Mouse (Mus musculus) brown adipose tissue, adult 24 weeks (tissue): ENCODE results near the gene Vmn1r198. TPM values are rescaled to one million over a fixed set of nuclear protein-coding genes. Genes with fewer than 3 reads are reported as not detected.
"Not testable (repeated sequence)": the region's sequence is repeated elsewhere in the genome, so short reads cannot be mapped to it uniquely, and the experiment has no call there.

Experiments used
- H3K27ac ChIP-seq: fragments of 200-500 bp; replicated peaks from 2 replicates; pipeline ENCODE4 v1.5.1; 2012; ENCODE audit warnings: low read depth, mild to moderate bottlenecking, low read length
- H3K4me1 ChIP-seq: fragments of 200-500 bp; 2 replicates; pipeline ENCODE4 v1.6.1; 2012; ENCODE audit warnings: low read length, mixed read lengths; ENCODE audit not compliant: control insufficient read depth, insufficient read depth, insufficient read length
- H3K4me3 ChIP-seq: fragments of 200-500 bp; 2 replicates; pipeline ENCODE4 v1.5.1; 2012; ENCODE audit warnings: low read depth, mild to moderate bottlenecking, low read length, moderate library complexity; ENCODE audit not compliant: insufficient read depth
- polyA plus RNA-seq: library from polyadenylated mRNA; stranded (reverse); fragments of >200 nt; gene quantifications from 2 replicates; pipeline ENCODE4 v1.2.4, GENCODE M21; 2012; ENCODE audit not compliant: missing spikeins, insufficient read depth, insufficient read length

Gene Vmn1r198
- not detected in 2 replicates for polyA plus RNA-seq

DNA sequence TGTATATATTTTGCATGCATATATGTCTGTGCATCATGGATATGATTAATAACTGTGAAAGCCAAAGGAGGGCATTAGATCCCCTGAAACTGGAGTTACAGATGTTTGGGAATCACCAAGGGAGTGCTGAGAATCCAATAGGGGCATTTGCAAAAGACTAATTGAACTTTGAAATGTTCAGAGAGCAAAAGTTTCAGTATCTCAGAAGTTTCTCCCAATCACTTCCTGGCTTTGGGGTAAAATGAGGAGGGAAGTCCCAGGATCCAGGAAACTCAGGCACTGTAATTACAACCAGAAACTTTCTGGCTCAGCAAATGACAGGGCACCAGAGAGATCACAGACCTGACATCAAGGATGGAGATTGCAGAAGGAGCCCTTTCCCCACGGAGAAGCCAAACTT is at the start of gene Vmn1r198:
Gene Vmn1r198 (plus strand): TSS at position 301 of the 400 bp plus-strand sequence.
- no peak within 1 kb of the TSS for H3K27ac ChIP-seq
- no peaks in the 10 kb centered on the region for H3K4me1 ChIP-seq
- no peak within 1 kb of the TSS for H3K4me3 ChIP-seq

DNA sequence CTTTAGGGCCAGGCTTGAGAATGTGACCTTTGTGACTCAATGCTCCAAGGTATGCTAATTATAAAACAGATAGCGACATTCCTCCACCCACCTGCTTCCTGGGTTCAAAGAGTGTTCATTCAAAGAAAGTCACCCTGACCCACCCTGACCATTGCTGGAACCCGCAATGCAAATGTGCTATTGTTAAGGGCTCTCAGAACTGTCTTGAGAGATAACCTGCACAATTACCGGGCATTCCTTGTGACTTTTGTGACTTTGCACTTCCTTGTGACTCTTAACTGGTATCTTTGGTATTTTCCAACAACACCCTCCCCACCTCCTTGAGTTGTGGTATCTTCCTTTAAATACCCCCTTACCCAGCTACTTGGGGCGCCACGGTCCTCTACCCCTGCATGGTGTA is 42.1 kb upstream of the Vmn1r198 start:
- H3K27ac ChIP-seq, H3K4me1 ChIP-seq, H3K4me3 ChIP-seq: not testable (repeated sequence)

DNA sequence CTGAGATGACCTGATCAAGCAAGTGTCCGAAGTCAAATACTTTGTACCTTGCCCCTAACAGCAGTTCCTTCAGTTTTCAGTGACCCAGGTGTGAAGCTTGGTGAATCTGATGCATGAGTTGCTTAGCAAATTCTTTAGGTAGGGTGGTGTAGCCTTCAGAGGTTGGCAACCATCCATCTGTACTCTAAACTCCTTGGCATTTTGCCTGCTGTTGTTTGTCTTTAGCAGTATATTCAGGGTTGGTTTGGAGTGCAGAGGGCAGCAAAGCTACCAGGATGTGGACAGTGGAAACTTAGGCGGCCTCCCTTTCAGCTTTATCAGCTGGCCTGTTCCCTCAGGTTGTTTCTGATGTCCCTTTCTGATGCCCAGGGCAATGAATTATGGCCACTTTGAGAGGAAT is 34.8 kb upstream of the Vmn1r198 start:
- no peak overlapping the region for H3K27ac ChIP-seq
- no peaks in the 10 kb centered on the region for H3K4me1 ChIP-seq
- H3K4me3 ChIP-seq = no peak overlapping the region

DNA sequence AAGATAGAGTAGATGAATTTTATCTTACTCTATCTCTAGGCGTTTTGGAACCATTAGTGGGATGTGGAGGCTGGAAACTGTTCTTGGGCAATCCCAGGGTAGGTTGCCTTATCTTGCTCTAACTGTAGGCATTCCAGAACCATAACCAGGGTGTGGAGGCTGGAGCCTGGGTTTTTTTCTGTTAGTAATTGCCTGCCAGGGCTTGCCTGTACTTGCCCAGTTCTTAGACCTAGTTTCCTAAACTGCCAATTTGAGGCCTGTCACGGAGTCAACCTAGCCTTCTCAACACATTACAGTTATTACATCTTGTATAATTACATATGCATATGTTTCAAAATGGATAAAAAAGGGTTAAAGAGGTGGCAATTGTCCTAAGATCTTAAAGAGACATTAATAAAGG is 32.8 kb upstream of the Vmn1r198 start:
- Histone ChIP-seq H3K27ac (no peak overlapping the region), H3K4me3 (no peak overlapping the region), H3K4me1 (no peaks in the 10 kb centered on the region)

DNA sequence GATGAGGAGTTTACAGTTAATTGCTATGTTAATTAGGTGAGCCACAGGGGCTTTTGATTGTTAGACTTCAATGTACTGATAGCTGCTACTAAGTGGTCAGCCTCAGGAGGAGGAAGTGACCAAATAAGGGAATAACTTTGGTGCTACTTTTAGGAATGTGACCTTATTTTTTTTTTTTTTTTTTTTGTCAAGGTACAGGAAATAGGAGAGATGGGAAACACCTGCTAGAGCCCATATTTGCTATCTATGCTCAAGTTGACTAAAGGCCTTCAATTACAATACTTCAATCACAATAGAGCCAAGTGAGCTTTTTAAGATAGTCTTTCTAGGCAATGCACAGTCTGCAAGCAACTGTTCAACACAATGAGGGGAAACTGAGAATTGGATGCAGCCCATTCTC is 30.1 kb upstream of the Vmn1r198 start:
- Histone ChIP-seq H3K4me3 (no peak overlapping the region), H3K27ac (no peak overlapping the region), H3K4me1 (no peaks in the 10 kb centered on the region)

DNA sequence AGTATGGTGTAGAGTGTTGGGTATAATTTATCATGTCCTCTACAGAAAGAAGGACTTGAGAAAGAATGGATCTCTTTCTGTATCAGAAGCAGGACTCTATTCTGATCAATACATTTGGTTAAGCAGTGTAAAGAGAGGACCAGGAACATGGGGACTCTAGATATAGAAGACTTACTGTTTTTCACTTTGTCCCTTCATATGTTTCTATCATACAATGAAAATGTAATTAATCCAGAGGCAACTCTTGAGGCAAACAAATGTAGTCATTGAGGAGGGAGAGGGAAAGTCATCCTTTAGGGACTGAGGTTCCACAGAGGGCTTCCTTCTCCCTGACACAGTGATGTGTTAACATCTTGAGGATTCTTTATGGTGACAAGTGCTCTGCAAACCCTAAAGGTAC is 25.9 kb upstream of the Vmn1r198 start, which contains the start of gene Vmn1r197:
Gene Vmn1r197 (plus strand): TSS at position 301 of the 400 bp plus-strand sequence.
- H3K4me1 ChIP-seq = no peaks in the 10 kb centered on the region
- no peak within 1 kb of the TSS for H3K4me3 ChIP-seq

DNA sequence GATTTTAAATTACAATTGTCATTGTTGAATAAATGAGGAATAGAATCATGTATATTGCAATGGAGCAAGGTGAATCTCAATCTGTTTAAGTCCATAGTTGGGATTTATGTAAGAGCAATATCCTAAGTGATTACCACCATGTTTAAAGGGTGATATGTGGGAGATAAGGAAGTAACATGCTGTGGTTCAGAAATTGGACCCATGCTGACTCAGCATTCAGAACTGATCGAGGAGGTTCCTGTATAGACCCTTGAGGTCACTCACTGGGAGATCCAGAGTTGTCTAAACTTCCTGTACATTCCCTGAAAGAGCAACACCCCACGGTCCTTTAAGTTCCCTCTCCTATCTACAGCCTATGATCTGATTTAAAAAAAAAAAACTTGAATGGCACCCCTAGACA is 16.9 kb upstream of the Vmn1r198 start:
- Histone ChIP-seq H3K4me3 (no peak overlapping the region), H3K4me1 (no peaks in the 10 kb centered on the region), H3K27ac (no peak overlapping the region)

More for the DNA sequence above, 25.9 kb upstream of the Vmn1r198 start, which contains the start of gene Vmn1r197:
- H3K27ac ChIP-seq = no peak within 1 kb of the TSS

DNA sequence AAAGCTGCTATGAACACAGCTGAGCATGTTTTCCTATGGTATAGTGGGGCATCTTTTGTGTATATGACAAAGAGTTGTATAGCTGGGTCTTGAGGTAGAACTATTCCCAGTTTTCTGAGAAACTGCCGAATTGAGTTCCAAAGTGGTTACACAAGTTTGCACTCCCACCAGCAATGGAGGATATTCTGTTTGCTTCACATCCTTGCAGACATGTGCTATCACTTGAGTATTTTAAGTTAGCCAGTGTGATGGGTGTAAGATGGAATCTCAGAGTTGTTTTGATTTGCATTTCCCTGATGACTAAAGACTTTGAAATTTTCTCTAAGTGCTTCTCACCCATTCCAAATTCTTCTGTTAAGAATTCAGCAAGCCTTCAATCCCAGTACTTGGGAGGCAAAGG is 14.6 kb upstream of the Vmn1r198 start:
- Histone ChIP-seq H3K4me1 (no peaks in the 10 kb centered on the region), H3K4me3 (no peak overlapping the region), H3K27ac (no peak overlapping the region)

DNA sequence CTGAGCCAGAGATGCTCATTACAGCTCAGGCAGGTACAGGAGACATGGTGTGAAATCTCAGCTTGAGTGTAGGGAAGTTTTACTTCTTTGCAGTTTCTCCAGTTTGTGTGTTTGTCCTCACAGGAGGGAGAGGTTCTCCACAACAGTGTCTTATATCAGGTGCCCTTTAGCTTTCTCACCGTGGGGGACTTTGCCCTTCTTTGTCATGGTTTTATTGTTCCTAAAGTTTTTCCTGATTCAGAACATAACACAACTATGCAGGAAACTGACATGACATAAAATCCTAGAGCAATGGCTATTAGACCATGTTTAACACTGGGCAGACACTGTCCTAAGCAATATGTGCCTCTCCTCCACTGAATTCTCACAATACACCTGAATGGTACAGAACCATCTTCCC is 649 bp downstream of the Vmn1r198 start:
- H3K27ac ChIP-seq = no peak overlapping the region
- no peak overlapping the region for H3K4me3 ChIP-seq
- no peaks in the 10 kb centered on the region for H3K4me1 ChIP-seq

DNA sequence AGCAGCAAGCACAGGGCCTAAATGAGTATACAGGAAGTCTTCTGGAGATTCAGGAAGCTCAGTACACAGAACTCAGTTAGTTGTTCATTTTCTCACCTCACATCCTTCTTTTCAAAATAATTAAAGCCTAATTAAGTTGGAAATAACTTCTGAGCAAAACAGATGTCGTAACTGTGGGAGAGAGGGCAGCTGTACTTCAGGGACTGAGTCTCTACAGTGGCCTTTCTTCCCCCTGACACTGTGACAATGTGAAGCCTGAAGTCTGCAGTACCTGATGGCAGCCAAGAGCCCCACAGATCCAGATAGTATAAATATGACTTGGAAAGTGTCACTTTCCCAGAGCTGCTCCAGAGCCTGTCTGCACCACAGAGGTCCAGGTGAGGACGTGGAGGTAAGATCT is 29.4 kb downstream of the Vmn1r198 start, which contains the start of gene Vmn1r199:
Gene Vmn1r199 (plus strand): TSS at position 301 of the 400 bp plus-strand sequence.
- no peak within 1 kb of the TSS for H3K4me3 ChIP-seq
- no peaks in the 10 kb centered on the region for H3K4me1 ChIP-seq
- H3K27ac ChIP-seq = no peak within 1 kb of the TSS

DNA sequence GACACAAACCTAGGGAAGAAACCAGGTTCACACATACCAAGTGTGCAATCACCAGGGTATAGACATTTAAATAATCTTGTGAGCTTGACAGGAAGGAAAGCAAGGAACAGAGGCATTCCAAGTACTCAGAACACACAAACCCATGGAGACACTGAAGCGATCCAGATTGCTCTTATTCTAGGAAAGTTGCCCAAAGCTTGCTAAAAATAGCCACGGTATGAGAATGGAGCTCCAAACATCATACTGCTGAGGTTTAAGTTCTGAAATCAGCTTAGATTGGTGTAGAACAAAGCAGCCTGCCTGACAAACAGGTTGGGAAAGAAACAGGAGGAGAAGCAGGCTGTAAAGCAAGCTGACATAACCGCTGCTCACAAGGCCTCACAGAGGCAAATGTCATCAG is 31.0 kb downstream of the Vmn1r198 start:
- H3K4me1 ChIP-seq, H3K4me3 ChIP-seq, H3K27ac ChIP-seq: not testable (repeated sequence)

DNA sequence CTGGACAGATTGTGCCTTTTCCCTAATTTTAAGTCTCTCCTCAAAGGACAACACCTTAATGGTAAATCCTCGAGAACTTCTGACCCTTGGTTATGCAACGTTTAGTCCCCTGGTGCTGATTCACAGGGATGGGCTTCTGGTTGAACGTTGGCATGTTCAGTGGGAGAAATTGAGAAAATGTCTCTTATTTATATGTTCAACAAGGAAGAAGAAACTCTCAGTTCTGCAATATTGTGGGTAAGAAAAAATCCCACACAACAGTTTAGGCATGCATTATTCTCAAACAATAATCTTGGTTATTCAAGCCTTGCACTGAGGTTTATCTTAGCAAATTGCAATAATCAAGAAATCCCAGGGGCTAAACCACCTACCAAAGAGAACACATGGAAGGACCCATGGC is 33.2 kb downstream of the Vmn1r198 start:
- no peak overlapping the region for H3K4me3 ChIP-seq
- no peak overlapping the region for H3K27ac ChIP-seq
- H3K4me1 ChIP-seq = no peaks in the 10 kb centered on the region

DNA sequence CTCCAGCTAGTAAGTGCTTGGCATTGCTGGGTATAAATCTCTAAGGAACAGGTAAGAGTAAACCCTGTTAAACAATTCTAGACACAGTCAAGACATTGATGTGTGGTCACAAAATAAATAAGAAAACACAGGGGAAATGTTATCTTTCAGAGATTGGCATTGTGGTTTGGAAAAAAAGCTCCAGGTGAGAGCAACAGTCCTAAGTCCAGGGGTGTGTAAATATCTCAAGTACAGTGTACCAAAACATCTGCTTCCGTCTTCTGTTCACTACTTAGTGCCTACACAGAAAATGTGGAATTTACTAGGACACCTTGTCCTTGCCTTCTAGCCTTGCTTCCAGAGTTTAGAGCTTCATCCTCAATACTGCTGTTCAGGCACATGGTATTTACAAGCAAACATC is 36.9 kb downstream of the Vmn1r198 start:
- Histone ChIP-seq H3K4me3 (no peak overlapping the region), H3K27ac (no peak overlapping the region)

DNA sequence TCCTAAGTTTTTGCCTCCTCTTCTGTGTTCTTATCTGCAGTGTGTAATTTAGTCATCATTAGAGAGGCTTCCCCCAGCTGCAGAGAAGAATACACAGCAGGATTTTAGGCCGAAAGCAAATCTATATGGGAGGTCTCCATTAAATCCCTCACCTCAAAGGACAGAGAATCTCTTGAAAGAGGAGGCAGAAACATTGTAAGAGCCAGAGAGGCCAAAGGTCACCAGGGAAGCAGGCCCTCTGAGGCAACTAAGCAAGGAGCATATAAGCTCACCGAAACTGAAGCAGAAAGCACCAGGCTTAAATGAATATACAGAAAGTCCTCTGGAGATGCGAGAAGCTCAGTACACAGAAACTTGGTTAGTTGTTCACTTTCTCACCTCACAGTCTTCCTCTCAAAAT is 39.9 kb downstream of the Vmn1r198 start, which contains the start of gene Vmn1r200:
Gene Vmn1r200 (plus strand): TSS at position 301 of the 400 bp plus-strand sequence.
- H3K4me1 ChIP-seq = no peaks in the 10 kb centered on the region
- no peak within 1 kb of the TSS for H3K4me3 ChIP-seq
- no peak within 1 kb of the TSS; the same call in 1 of the 2 replicates for H3K27ac ChIP-seq

More for the DNA sequence above, 36.9 kb downstream of the Vmn1r198 start:
- H3K4me1 ChIP-seq = no peaks in the 10 kb centered on the region

DNA sequence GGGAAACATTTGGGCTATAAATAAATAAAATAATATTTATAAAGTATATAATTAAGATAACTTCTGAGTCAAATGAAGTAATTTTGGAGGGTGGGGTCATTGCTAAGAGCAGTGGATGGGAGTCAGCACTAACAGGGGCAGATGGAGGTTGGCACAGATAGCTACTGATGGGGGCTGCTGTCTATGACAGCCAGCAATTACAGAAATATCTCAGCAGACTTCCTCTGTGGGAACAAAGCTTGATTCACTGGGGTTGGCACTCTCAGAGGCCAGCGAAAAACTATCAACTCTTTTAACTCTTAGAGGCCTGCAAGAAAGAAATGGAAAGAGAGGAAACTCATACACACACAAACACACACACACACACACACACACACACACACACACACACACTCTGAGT is 52.8 kb downstream of the Vmn1r198 start:
- Histone ChIP-seq H3K4me1 (no peaks in the 10 kb centered on the region), H3K4me3 (no peak overlapping the region), H3K27ac (no peak overlapping the region)
